Mouse (Mus musculus): ENCODE data around the gene Rbm47. TPM values are rescaled to one million over a fixed set of nuclear protein-coding genes. Genes with fewer than 3 reads are reported as not detected.
"Not testable (repeated sequence)": the region's sequence is repeated elsewhere in the genome, so short reads cannot be mapped to it uniquely, and the experiment has no call there.

Rbm47 gene
- total RNA-seq, 2 experiments from 2014 or later, result 1.8 to 2.9 TPM

- no peak for DNase-seq
Measured at GRCm38 (mm10) chr5:66014437-66014836, 158.5 kb downstream of the Rbm47 start.

GRCm38 (mm10) chr5:66013999-66014398 is 158.9 kb downstream of the Rbm47 start:
- no peak for DNase-seq

- no peak for DNase-seq
Measured at GRCm38 (mm10) chr5:66008245-66008967, 164.5 kb downstream of the Rbm47 start.

GRCm38 (mm10) chr5:66005041-66005678 is 167.8 kb downstream of the Rbm47 start:
- no peak for DNase-seq

GRCm38 (mm10) chr5:66004134-66004925 is 168.6 kb downstream of the Rbm47 start, which contains the start of gene 9130230L23Rik:
Gene 9130230L23Rik (minus strand): TSS chr5:66004285.
- no peak for DNase-seq

GRCm38 (mm10) chr5:66001232-66001631 is 171.7 kb downstream of the Rbm47 start:
- DNase-seq, result no peak

- no peak for DNase-seq
Measured at GRCm38 (mm10) chr5:66000567-66001125, 172.3 kb downstream of the Rbm47 start.

- no peak for DNase-seq
Measured at GRCm38 (mm10) chr5:66000074-66000473, 172.8 kb downstream of the Rbm47 start.

GRCm38 (mm10) chr5:65999106-65999505 is 173.8 kb downstream of the Rbm47 start:
- no peak for DNase-seq

- DNase-seq, result no peak
Measured at GRCm38 (mm10) chr5:65997813-65998212, 175.1 kb downstream of the Rbm47 start.

- DNase-seq, result peak; percentile 10
Measured at GRCm38 (mm10) chr5:65994643-65995042, 178.3 kb downstream of the Rbm47 start.

- DNase-seq, result no peak
Measured at GRCm38 (mm10) chr5:65991191-65991590, 181.7 kb downstream of the Rbm47 start.

- not testable (repeated sequence) for DNase-seq
Measured at GRCm38 (mm10) chr5:65987004-65987403, 185.9 kb downstream of the Rbm47 start.

GRCm38 (mm10) chr5:65986426-65986825 is 186.5 kb downstream of the Rbm47 start:
- no peak for DNase-seq

- DNase-seq, result no peak
Measured at GRCm38 (mm10) chr5:65975731-65976130, 197.2 kb downstream of the Rbm47 start.

- DNase-seq, result no peak
Measured at GRCm38 (mm10) chr5:65973189-65973588, 199.7 kb downstream of the Rbm47 start.

- no peak for DNase-seq
Measured at GRCm38 (mm10) chr5:65968004-65968403, 204.9 kb downstream of the Rbm47 start.

GRCm38 (mm10) chr5:65967091-65967490 is 205.8 kb downstream of the Rbm47 start:
- DNase-seq, result no peak

Measured in heart, postnatal 4 days (tissue).